Mouse (Mus musculus) neural tube, embryonic 12.5 days (tissue): Measurements from ENCODE around the gene Acad9. TPM values are rescaled to one million over a fixed set of nuclear protein-coding genes. Genes with fewer than 3 reads are reported as not detected.
"Not testable (repeated sequence)": the region's sequence is repeated elsewhere in the genome, so short reads cannot be mapped to it uniquely, and the experiment has no call there.

Experiments
- ATAC-seq: fragments of 200-750 bp; cut with Nextera tagmentation; 2 replicates; pipeline ENCODE4 v1.8.0; 2017; ENCODE audit warnings: low read depth, mild to moderate bottlenecking, moderate TSS enrichment, moderate library complexity; ENCODE audit not compliant: low FRiP score
- H3K27ac ChIP-seq: fragments of 300-500 bp; sonication (generic); 2 replicates; pipeline ENCODE4 v1.5.1; 2016
- H3K27me3 ChIP-seq: fragments of 300-500 bp; sonication (generic); replicated peaks from 2 replicates; pipeline ENCODE4 v1.6.1; 2016; ENCODE audit warnings: mild to moderate bottlenecking
- H3K36me3 ChIP-seq: fragments of 300-500 bp; sonication (generic); 2 replicates; pipeline ENCODE4 v1.6.1; 2016; ENCODE audit warnings: mild to moderate bottlenecking
- H3K4me1 ChIP-seq: fragments of 300-500 bp; sonication (generic); 2 replicates; pipeline ENCODE4 v1.6.1; 2016
- H3K4me2 ChIP-seq: fragments of 300-500 bp; sonication (generic); replicated peaks from 2 replicates; pipeline ENCODE4 v1.6.1; 2016; ENCODE audit warnings: mild to moderate bottlenecking
- H3K4me3 ChIP-seq: fragments of 300-500 bp; sonication (generic); 2 replicates; pipeline ENCODE4 v1.5.1; 2016
- H3K9ac ChIP-seq: fragments of 300-500 bp; sonication (generic); 2 replicates; pipeline ENCODE4 v1.6.1; 2016; ENCODE audit warnings: mild to moderate bottlenecking
- H3K9me3 ChIP-seq: fragments of 300-500 bp; sonication (generic); 2 replicates; pipeline ENCODE4 v1.6.1; 2016; ENCODE audit warnings: mild to moderate bottlenecking
- WGBS: fragments of 180-500 bp; shearing (Covaris S2); methylation state at CpG from one replicate; pipeline ENCODE4 v1.1.7; 2016; 5-methylcytosine and 5-hydroxymethylcytosine counted together
- polyA plus RNA-seq: library from polyadenylated mRNA; unstranded; fragments of >200 nt; fragmentation: Nextera tagmentation; extraction: Ambion mirVana; gene quantifications from 2 replicates; pipeline ENCODE4 v1.2.1, GENCODE M21; 2016

Acad9 gene
- polyA plus RNA-seq, 1 experiment from 2014 or later: 93.5 TPM

DNA sequence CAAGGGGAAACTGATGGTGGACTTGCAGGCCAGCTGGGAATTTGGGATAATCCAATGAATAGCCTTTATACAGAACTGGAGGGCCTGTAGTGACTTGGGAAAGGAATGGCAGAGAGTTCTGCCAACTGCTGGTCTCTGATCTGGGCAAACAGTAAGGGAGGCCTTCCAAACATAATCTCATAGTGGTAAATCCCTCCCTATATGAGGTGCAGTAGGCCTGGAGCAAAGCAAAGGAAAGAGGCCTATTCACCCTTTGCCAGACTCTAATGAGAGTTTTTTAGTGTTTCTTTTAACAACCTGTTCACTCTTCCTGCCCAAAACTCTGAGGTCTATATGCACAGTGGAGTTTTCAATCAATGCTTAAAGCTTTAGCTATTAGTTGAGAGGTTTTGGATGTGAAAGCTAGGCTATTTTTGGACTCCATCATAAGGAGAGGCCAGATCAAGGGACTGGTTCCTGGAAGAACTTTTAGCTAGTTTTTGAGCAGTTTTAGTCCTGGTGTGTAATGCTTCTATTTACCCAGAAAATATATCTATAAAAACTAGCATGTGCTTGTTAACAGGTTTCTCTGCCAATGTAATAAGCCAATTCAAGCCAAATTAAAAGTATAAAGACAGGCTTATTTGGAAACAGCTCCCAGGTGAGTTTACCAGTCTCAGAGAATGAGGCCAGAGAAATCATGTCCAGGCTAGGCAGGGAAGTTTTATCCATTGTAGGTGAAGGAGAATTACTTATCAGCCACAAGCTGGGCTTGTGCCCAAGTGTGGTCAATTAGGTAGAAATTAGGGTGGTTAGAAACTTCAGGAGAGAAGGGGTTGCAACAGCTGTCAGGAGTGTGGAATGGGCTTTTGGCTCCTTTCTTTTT is 54.1 kb downstream of the Acad9 start:
- no peak overlapping the region for H3K4me3 ChIP-seq
- no peaks in the 10 kb centered on the region for H3K27me3 ChIP-seq
- H3K36me3 ChIP-seq: no peaks in the 10 kb centered on the region
- peaks cover 8% of the 10 kb centered on the region for H3K9me3 ChIP-seq
- H3K9ac ChIP-seq: no peak overlapping the region
- no peak for ATAC-seq
- H3K27ac ChIP-seq: no peak overlapping the region
- H3K4me1 ChIP-seq: no peaks in the 10 kb centered on the region
- no peak overlapping the region for H3K4me2 ChIP-seq

GRCm38 (mm10) chr3:36126176-36126575 is 60.4 kb downstream of the Acad9 start:
- 90% methylated on average over 9 of the region's 9 CpGs for WGBS
- H3K36me3 ChIP-seq, H3K9me3 ChIP-seq, H3K27me3 ChIP-seq, H3K4me1 ChIP-seq, H3K27ac ChIP-seq, H3K9ac ChIP-seq, ATAC-seq, H3K4me2 ChIP-seq, H3K4me3 ChIP-seq: not testable (repeated sequence)

DNA sequence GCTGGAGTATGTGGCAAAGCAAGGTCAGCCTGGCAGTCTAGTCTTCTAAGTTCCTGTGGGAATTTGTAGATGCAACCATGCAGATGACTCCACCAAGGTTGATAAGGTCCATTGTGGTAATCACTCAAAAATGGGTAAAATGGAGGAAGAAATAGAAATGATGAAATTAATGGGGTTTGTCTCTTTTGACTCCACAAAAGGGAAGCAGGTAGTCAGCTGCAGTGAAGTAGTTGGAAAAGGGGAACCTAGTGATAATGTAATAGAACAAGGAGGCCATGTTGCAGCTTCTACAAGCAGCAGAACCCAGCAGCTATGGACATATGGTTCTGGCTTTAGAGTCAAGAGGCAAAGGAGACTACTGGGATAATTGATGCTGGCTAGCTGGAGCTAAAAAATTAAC is 70.4 kb downstream of the Acad9 start:
- Histone ChIP-seq H3K36me3 (no peaks in the 10 kb centered on the region), H3K4me1 (no peaks in the 10 kb centered on the region), H3K4me3 (no peak overlapping the region), H3K4me2 (no peak overlapping the region), H3K27me3 (no peaks in the 10 kb centered on the region), H3K9ac (no peak overlapping the region), H3K9me3 (no peaks in the 10 kb centered on the region), H3K27ac (no peak overlapping the region)
- ATAC-seq: no peak

GRCm38 (mm10) chr3:36137560-36137959 is 71.8 kb downstream of the Acad9 start:
- H3K36me3 ChIP-seq: no peaks in the 10 kb centered on the region

GRCm38 (mm10) chr3:36138171-36138660 is 72.4 kb downstream of the Acad9 start:
- no peaks in the 10 kb centered on the region for H3K9me3 ChIP-seq
- ATAC-seq: no peak
- no peaks in the 10 kb centered on the region for H3K4me1 ChIP-seq
- WGBS: 86% methylated on average over 1 of the region's 1 CpGs
- no peaks in the 10 kb centered on the region for H3K36me3 ChIP-seq
- H3K9ac ChIP-seq: no peak overlapping the region
- H3K27ac ChIP-seq: no peak overlapping the region
- no peak overlapping the region for H3K4me2 ChIP-seq
- H3K4me3 ChIP-seq: no peak overlapping the region
- H3K27me3 ChIP-seq: no peaks in the 10 kb centered on the region

More at GRCm38 (mm10) chr3:36137560-36137959, 71.8 kb downstream of the Acad9 start:
- Histone ChIP-seq H3K4me1 (no peaks in the 10 kb centered on the region), H3K4me2 (no peak overlapping the region), H3K4me3 (no peak overlapping the region), H3K9ac (no peak overlapping the region), H3K27me3 (no peaks in the 10 kb centered on the region), H3K9me3 (no peaks in the 10 kb centered on the region), H3K27ac (no peak overlapping the region)
- ATAC-seq: no peak
- 58% methylated on average over 2 of the region's 2 CpGs for WGBS

GRCm38 (mm10) chr3:36138996-36139395 is 73.2 kb downstream of the Acad9 start:
- Histone ChIP-seq H3K9ac (no peak overlapping the region), H3K36me3 (no peaks in the 10 kb centered on the region), H3K27ac (no peak overlapping the region), H3K4me1 (no peaks in the 10 kb centered on the region), H3K4me3 (no peak overlapping the region), H3K4me2 (no peak overlapping the region), H3K27me3 (no peaks in the 10 kb centered on the region), H3K9me3 (no peaks in the 10 kb centered on the region)
- ATAC-seq: no peak

Other genes with a start within 250 kb of the Acad9 start
- gene Dcun1d1, start 128.5 kb upstream of the Acad9 start, polyA plus RNA-seq: 97.1 and 98.6 TPM in 2 replicates
- gene Mccc1, start 65.3 kb upstream of the Acad9 start, polyA plus RNA-seq: 33.2 and 35.9 TPM in 2 replicates
- not detected in 2 replicates for gene Ccdc144b, start 12.4 kb upstream of the Acad9 start, polyA plus RNA-seq
- gene D3Ertd254e, start 85.0 kb downstream of the Acad9 start, polyA plus RNA-seq: 9.7 and 11.3 TPM in 2 replicates
- gene Qrfpr, start 156.3 kb downstream of the Acad9 start, polyA plus RNA-seq: not detected in 2 replicates